Mouse (Mus musculus) left cerebral cortex, postnatal 4 days (tissue): ENCODE results near the gene Epha5. TPM values are rescaled to one million over a fixed set of nuclear protein-coding genes. Genes with fewer than 3 reads are reported as not detected.
A peak's percentile ranks its signal among the peaks of the same experiment; 100 is the strongest.

ENCODE experiments used
- DNase-seq: peaks from one replicate; pipeline ENCODE4 v3.0.0-alpha.2; 2022
- intact Hi-C: fragments of 180-260 bp; cut with DNase I; formaldehyde crosslinking; loops from one replicate; pipeline ENCODE4 v1.15.1; 2025
- total RNA-seq, 2 experiments: library from RNA; stranded (reverse); gene quantifications; 2 replicates each; pipeline ENCODE4 v1.2.3; 2021

Gene Epha5
- total RNA-seq, 2 experiments from 2014 or later: 180 to 197 TPM

- intact Hi-C loops: no loop called here
- DNase-seq: no peak
These were observed 98.3 kb downstream of the Epha5 start for GRCm38 (mm10) chr5:84318814-84319340.

DNA sequence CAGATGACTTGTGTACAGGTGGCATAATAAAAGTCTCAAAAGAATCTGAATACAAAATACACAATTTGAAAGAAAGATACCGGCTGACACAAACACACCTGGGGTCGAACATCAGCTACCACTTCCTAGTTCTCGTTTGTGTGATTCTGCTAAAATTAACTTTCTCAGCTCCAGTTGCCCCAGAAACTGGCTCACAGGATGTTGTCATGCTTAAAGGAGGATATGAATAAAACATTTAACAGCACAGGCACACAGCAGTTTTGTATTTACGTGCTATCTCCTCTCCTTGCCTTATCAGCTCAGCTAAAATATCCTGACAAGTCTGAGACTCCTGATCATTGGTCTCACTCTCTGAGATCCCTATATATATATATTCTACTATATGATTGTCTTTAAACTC lies 99.3 kb downstream of the Epha5 start:
- intact Hi-C loops: no loop called here
- DNase-seq: no peak

DNA sequence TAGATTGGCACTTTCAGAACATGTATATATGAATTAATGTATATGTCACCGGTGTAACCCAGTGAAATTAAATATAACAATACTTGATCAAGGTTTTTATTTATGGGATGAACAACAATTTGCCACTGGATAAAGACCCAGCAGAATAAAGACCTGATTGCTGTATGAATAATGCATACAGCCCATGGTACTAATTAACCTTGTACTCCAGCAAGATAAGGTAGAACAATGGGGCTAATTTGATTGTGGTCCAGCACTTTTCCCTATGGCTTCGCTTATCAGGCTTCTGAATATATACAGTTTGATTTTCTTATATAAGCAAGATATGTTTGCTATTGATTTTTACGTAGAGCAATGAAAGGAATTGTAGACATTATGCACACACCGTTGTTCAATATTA lies 103.6 kb downstream of the Epha5 start:
- no peak for DNase-seq
- intact Hi-C loops: no loop called here

GRCm38 (mm10) chr5:84298878-84299736 lies 118.1 kb downstream of the Epha5 start:
- DNase-seq: no peak
- intact Hi-C loops: no loop called here

DNA sequence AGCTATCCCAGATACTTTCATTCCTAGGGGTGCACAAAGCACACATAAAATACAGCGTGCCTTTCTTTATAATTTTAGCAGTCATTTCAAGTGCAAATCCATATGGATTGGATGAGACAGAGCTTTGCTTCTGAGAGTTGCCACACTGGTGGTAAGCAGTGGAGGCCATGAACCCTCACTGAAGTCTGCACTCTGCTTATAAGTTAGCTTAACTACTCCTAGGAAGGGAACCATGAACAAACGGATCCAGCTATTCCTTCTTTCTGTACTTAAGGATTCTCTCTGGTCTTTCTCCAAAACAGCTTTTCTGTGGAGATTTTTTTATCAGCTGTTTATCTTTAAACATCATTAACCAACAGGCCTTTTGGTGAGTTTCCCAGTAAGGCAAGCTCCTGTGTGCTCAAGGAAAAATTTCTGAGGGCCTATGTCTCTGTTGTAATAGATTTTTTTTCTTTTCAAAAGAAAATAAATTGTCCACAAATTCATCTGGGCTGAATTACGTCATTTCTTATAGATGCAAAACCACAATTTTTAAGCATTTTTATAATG lies 127.7 kb downstream of the Epha5 start:
- intact Hi-C loops: loop anchor here (10.0 kb wide), 1 partner anchor 125 kb away; the partner anchor contains the start of gene Epha5
- no peak for DNase-seq

DNA sequence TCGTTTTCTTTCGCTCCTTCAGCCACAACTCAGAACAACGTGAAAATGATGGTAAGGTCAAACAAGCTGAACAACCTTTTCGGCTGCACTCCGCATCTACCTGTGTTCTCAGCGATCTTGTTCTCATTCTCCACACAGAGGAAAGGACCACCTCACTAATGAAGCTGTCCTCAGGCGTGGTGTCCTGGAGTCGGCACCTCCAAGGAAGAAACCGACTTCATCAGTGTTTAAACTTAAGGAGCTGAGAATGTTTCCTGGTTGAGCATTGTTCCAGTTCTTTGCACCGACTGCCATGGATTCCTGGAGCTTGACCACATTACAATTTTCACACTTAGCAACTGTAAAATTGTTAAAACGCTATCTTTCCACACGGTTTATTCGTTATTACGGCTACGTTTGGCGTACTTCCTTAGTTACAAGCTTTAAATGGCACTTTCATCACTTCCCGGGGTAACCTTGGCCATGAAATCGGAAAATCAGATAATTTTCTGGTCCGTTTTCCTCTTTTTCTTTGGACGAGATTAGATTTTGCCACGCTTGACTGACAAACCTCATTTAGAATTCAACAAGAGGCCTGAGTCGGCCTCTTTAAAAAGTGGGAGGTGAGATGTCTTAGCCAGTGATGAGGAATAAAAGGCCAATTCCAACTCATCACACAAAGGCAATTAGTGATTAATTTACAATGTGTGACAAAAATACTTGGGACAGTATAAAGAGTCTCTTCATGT lies 135.7 kb downstream of the Epha5 start:
- intact Hi-C loops: loop anchor here (10.0 kb wide), 1 partner anchor 133 kb away; the partner anchor contains the start of gene Epha5
- DNase-seq: peak; percentile 1

GRCm38 (mm10) chr5:84276996-84277395 lies 140.2 kb downstream of the Epha5 start:
- intact Hi-C loops: no loop called here
- peak; percentile 10 for DNase-seq

- DNase-seq: no peak
- intact Hi-C loops: no loop called here
These were observed 151.8 kb downstream of the Epha5 start for GRCm38 (mm10) chr5:84265407-84265806.

DNA sequence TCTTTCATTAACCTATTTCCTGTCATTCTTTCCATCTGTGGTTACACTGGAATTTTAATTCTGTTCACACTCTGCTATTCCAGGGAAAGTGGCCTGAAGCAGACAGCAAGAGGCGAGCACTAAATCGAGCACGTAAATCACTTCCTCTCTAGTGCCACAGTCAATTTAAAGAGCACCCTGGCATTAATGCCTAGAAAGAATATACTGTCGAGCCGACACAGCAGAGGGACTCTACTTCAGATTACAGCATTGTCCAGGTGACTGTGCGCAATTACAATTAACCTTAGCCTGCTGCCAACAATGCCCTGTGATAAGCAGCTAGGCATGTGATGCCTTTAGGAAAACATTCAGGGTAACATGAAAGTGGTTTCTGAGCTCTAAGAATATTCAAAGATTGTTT lies 153.2 kb downstream of the Epha5 start:
- intact Hi-C loops: no loop called here

GRCm38 (mm10) chr5:84229971-84230370 lies 187.2 kb downstream of the Epha5 start:
- intact Hi-C loops: no loop called here
- no peak for DNase-seq

More for the DNA sequence above, 153.2 kb downstream of the Epha5 start:
- no peak for DNase-seq

- intact Hi-C loops: no loop called here
- no peak for DNase-seq
These were observed 208.6 kb downstream of the Epha5 start for GRCm38 (mm10) chr5:84208609-84209008.

DNA sequence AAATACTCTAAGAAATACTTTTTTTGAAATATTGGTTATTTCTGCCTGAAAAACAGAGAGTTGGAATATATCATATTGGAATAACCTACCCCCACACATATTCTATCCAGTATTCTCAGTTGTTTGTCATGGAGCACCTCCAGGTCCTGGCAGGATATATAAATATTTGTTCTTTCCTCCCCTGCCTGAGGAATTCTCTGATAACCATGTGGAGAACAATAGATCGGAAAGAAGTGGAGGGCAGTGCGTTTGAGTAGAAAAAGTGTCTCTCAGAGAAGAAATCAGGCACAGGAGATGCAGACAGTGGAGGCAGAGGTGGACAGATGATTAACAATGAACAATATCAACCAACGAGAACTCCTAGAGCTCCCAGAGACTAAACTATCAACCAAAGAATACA lies 223.8 kb downstream of the Epha5 start:
- intact Hi-C loops: no loop called here
- no peak for DNase-seq

GRCm38 (mm10) chr5:84184189-84184588 lies 233.0 kb downstream of the Epha5 start:
- DNase-seq: no peak
- intact Hi-C loops: no loop called here

- intact Hi-C loops: no loop called here
- peak; percentile 95 for DNase-seq
These were observed 264.1 kb downstream of the Epha5 start for GRCm38 (mm10) chr5:84153095-84153494.

GRCm38 (mm10) chr5:84142138-84142537 lies 275.0 kb downstream of the Epha5 start:
- no peak for DNase-seq
- intact Hi-C loops: no loop called here

DNA sequence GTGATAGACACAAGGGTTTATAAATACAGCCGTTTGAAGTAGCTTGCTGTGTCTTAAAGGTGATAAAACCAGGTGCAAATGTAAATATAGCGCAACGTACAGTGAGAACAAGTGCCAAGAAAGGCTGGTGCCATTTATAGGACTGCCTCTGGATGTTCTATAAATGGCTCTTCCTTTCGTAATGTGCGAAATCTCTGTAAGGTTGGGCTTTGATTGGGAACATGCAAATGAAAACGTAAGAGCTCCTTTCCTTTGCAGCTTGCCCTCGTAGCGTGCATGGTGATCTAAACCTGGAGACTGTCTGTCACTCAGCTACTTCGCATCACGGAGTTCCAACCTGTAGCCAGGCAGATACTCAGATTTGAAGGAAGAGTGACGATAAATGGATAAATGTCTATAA lies 321.2 kb downstream of the Epha5 start:
- DNase-seq: no peak
- intact Hi-C loops: no loop called here

GRCm38 (mm10) chr5:84081321-84081720 lies 335.9 kb downstream of the Epha5 start:
- intact Hi-C loops: no loop called here
- DNase-seq: no peak

- intact Hi-C loops: no loop called here
- DNase-seq: peak; percentile 13
These were observed 346.2 kb downstream of the Epha5 start for GRCm38 (mm10) chr5:84070976-84071375.

DNA sequence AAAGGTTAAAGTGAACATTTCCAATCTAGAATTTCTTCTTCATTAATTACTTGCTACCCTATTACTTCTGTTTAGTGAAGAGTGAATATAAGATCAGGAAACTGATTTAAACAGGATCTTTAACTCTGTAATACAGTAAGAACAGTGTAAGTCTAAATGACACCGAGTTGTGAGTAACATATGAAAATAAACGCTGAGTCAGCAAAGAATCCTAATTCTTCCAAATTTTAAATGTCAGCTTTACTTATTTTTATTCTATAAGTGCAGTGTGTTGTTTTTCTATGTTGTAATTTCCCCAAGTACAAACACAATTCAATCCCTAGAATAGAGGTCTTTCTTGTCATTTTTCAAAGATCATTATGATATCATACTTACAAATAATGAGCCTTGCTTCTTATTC lies 363.3 kb downstream of the Epha5 start:
- no peak for DNase-seq

DNA sequence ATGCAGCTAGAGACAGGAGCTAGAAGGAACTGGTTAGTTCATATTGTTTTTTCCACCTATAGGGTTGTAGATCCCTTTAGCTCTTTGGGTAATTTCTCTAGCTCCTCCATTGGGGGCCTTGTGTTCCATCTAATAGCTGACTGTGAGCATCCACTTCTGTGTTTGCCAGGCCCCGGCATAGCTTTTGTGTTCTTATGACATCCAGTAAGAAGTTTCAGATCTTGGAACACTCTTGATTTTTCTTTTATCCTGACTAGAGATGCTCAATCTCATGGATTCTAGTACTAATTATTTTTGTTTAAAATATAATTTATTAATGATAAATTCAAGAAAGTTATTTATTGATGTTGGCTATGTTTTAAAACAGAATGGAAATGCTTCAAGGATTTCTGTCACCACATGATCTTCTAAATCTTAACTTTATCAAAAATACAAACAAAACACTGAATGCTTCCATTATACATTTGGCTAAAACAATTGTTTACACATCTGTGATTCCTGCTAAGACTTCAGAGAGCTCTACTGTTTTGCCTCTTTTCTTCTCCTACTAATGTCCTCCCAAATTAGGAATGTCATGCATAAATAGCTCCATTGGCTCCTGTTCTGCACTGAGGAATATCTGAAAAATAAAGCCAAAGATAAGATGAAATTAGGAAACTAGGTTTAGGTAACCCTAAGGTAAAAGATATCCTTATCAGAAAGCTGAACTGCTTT lies 379.8 kb downstream of the Epha5 start:
- intact Hi-C loops: no loop called here
- no peak for DNase-seq

More for the DNA sequence above, 363.3 kb downstream of the Epha5 start:
- intact Hi-C loops: no loop called here
